Mouse (Mus musculus) stomach, embryonic 16.5 days (tissue): ENCODE results near the gene Bmp5. TPM values are rescaled to one million over a fixed set of nuclear protein-coding genes. Genes with fewer than 3 reads are reported as not detected.
A peak's percentile ranks its signal among the peaks of the same experiment; 100 is the strongest.

Source experiments
- ATAC-seq: fragments of 200-750 bp; cut with Nextera tagmentation; 2 replicates; pipeline ENCODE4 v1.8.0; 2017; ENCODE audit warnings: moderate number of reproducible peaks, moderate TSS enrichment; ENCODE audit not compliant: insufficient read depth, low FRiP score
- H3K27ac ChIP-seq: fragments of 300-500 bp; sonication (generic); 2 replicates; pipeline ENCODE4 v1.5.1; 2014; ENCODE audit warnings: low read length
- H3K27me3 ChIP-seq: fragments of 300-500 bp; sonication (generic); 2 replicates; pipeline ENCODE4 v1.6.1; 2014; ENCODE audit warnings: low read length, control low read depth, mixed read lengths; ENCODE audit not compliant: control insufficient read depth, insufficient read depth
- H3K36me3 ChIP-seq: fragments of 300-500 bp; sonication (generic); 2 replicates; pipeline ENCODE4 v1.6.1; 2014; ENCODE audit warnings: low read length; ENCODE audit not compliant: control insufficient read depth, insufficient read depth
- H3K4me1 ChIP-seq: fragments of 300-500 bp; sonication (generic); 2 replicates; pipeline ENCODE4 v1.6.1; 2014; ENCODE audit warnings: low read length, control low read depth, mixed read lengths; ENCODE audit not compliant: control insufficient read depth, insufficient read depth
- H3K4me2 ChIP-seq: fragments of 300-500 bp; sonication (generic); 2 replicates; pipeline ENCODE4 v1.6.1; 2014; ENCODE audit warnings: low read depth, low read length, mixed read lengths
- H3K4me3 ChIP-seq: fragments of 300-500 bp; sonication (generic); replicated peaks from 2 replicates; pipeline ENCODE4 v1.5.1; 2014; ENCODE audit warnings: mild to moderate bottlenecking, low read length
- H3K9ac ChIP-seq: fragments of 300-500 bp; sonication (generic); 2 replicates; pipeline ENCODE4 v1.6.1; 2014; ENCODE audit warnings: low read length
- H3K9me3 ChIP-seq: fragments of 300-500 bp; sonication (generic); replicated peaks from 2 replicates; pipeline ENCODE4 v1.6.1; 2016; ENCODE audit warnings: low read length, control low read depth; ENCODE audit not compliant: control insufficient read depth
- WGBS: fragments of 180-500 bp; shearing (Covaris S2); extraction: QIAGEN DNeasy Blood & Tissue Kit; methylation state at CpG from one replicate; pipeline ENCODE4 v1.1.7; 2014; 5-methylcytosine and 5-hydroxymethylcytosine counted together
- polyA plus RNA-seq: library from polyadenylated mRNA; unstranded; fragments of >200 nt; fragmentation: Nextera tagmentation; extraction: Ambion mirVana; gene quantifications from 2 replicates; pipeline ENCODE4 v1.2.1, GENCODE M21; 2015

Gene Bmp5
- polyA plus RNA-seq, 1 experiment from 2014 or later: 5.9 TPM

DNA sequence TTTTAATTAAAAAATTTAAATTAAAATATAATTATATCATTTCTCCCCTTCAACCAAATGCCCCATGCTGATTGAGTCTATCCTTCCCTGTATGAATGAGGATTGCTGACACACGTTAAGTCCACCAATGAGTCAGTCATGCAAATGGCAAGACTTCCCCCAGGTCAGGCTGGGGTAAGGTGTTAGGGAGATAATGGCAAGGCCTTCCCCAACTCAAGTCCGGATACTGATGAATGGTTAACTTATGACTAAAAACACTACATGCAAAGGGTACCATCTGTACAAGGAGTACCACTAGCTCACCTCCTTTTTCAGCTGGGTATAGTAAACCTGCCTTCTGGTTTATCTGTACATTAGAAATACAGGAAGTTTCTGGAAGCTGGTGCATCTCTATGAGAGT lies 83.8 kb downstream of the Bmp5 start:
- WGBS: 72% methylated on average over 2 of the region's 2 CpGs
- H3K4me2 ChIP-seq: no peak overlapping the region
- no peak overlapping the region for H3K9ac ChIP-seq
- ATAC-seq: no peak
- H3K4me3 ChIP-seq: no peak overlapping the region
- no peaks in the 10 kb centered on the region for H3K36me3 ChIP-seq
- no peaks in the 10 kb centered on the region for H3K4me1 ChIP-seq
- H3K9me3 ChIP-seq: no peaks in the 10 kb centered on the region
- no peaks in the 10 kb centered on the region for H3K27me3 ChIP-seq
- H3K27ac ChIP-seq: no peak overlapping the region

DNA sequence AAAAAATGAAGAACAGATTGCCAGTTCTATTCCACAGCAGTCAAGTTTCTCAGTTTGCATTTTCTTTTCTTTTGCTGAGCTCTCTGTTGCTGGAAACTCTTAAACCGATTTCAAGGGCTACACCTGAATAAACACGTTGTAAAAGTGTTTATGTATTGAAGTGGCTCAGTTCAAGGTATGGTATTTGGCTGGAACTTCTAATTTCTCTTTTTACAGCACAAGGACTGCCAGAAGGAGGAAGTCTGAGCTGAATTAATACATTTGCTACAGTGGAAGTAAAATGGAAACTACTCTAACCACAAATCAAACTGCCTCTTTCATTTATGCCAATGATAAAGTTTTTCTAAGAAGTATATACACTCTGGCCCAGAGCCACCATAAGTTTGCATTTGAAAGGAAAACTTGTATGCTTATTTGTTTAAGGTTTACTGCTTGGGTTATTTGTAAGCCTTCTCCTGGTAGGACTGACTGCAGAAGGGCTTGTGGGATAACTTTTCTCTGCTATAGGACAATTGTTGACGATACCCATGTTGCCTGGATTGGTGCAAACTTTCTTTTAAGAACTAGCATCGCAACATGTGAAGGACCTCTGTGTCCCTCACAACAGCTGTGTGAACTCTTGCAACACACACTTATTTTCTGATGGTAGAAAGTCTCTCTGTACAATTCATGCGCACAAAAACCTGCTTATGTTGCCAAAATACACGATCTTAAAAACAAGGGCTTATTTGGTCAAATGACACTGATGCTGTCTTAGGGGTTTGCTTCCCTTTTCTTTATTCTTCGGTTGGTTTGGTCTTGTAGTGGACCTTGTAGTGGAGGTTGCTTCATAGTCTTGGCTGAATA lies 95.4 kb downstream of the Bmp5 start:
- H3K4me3 ChIP-seq: no peak overlapping the region
- no peak overlapping the region for H3K9ac ChIP-seq
- H3K4me1 ChIP-seq: no peaks in the 10 kb centered on the region
- 47% methylated on average over 7 of the region's 7 CpGs for WGBS
- H3K27ac ChIP-seq: peak overlapping the region; percentile 21; the same call in 1 of the 2 replicates
- no peaks in the 10 kb centered on the region for H3K36me3 ChIP-seq
- H3K9me3 ChIP-seq: no peaks in the 10 kb centered on the region
- no peak overlapping the region for H3K4me2 ChIP-seq
- no peaks in the 10 kb centered on the region for H3K27me3 ChIP-seq
- ATAC-seq: no peak

DNA sequence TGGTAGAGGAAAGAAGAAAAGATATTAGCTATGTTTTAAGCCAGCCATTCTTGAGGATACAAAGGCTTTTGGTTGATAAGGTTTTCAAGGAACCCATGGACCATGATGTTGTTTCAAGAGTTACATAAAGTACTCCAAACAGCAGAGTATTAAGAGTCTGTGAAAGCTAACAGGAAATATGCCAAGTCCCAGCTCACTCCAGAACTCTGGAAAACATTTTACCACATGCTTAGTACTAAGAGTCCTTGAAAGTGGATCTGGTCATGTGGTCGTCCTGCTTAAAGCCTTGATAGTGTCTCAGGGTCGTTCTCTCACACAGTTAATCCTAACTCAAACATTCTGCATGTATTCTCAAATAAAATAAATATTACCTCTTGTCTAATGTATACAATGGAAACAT lies 101.2 kb downstream of the Bmp5 start:
- no peak overlapping the region for H3K4me3 ChIP-seq
- H3K9ac ChIP-seq: no peak overlapping the region
- H3K9me3 ChIP-seq: no peaks in the 10 kb centered on the region
- H3K4me2 ChIP-seq: no peak overlapping the region
- no peaks in the 10 kb centered on the region for H3K4me1 ChIP-seq
- ATAC-seq: no peak
- no peaks in the 10 kb centered on the region for H3K27me3 ChIP-seq
- WGBS: 22% methylated on average over 2 of the region's 2 CpGs
- no peak overlapping the region for H3K27ac ChIP-seq
- no peaks in the 10 kb centered on the region for H3K36me3 ChIP-seq

DNA sequence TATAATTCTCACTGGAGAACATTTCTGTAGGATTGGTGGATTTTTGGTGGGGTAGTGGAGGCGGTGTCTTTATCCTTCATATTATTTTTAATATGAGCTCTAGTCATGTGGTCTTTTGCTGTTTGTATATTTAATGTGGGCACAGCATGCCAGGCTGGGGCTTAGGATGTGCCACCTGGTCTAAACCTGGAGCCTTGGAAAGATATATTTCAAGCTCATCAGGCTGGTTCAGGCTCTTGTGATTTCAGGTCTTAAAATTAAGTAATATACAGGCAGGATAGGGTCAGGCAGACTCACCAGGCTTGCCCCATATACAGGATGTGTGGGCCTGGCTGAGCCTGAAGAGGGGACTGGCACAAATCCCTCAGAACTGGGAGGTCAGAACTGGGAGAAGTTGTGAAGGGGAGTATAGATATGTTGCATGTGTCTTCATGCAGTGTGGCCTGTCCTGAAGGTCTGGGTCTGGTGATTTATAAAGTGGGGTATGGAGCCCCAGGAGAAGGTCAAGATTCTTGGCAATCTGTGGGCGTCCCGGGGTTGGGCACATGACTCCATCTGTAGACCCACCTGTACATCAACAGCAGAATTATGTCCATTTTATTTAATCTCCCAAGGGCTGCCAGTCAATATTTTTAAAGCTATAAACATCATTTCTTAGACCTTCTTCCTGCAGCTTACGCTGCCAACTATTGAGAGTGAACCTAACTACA lies 108.5 kb downstream of the Bmp5 start:
- Histone ChIP-seq H3K4me2 (no peak overlapping the region), H3K4me3 (no peak overlapping the region), H3K9ac (no peak overlapping the region), H3K9me3 (no peaks in the 10 kb centered on the region), H3K27ac (no peak overlapping the region), H3K36me3 (no peaks in the 10 kb centered on the region), H3K27me3 (no peaks in the 10 kb centered on the region), H3K4me1 (no peaks in the 10 kb centered on the region)
- ATAC-seq: no peak
- WGBS: 90% methylated on average over 4 of the region's 4 CpGs

DNA sequence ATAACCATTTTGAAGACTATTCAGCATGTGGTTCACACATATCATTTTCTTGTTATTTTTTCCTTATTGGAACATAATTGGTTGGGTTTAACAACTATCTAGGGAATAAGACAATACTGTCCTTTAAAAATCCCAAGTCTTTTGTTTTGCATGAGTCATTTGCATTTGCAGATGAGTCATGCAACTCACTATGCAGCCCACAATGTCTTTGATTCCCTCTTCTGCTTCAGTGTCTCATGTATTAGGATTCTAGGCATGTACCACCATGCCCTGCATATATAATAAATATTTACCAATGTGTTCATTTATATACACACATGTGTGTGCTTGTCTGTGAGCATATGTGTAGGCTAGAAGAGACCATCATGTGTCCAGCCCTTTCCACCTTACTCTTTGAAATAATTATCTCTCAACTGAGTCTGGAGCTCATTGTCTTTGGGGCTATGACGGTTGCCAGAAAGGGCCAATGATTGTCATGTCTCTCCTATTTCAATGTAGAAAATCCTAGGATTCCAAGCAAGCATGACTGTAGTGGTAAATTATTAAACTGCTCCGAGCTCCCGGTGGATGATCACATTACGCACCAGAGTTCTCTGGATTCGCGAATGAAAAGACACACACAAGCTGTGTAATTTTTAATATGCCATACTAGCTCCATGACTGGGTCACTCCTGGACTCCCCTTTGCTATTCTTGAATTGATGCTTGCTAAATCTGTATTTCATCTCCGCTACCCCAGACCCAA lies 111.8 kb downstream of the Bmp5 start:
- Histone ChIP-seq H3K4me3 (no peak overlapping the region), H3K4me1 (no peaks in the 10 kb centered on the region), H3K4me2 (no peak overlapping the region), H3K9ac (no peak overlapping the region), H3K9me3 (no peaks in the 10 kb centered on the region), H3K27ac (no peak overlapping the region), H3K36me3 (no peaks in the 10 kb centered on the region), H3K27me3 (no peaks in the 10 kb centered on the region)
- 84% methylated on average over 7 of the region's 7 CpGs for WGBS
- no peak for ATAC-seq

DNA sequence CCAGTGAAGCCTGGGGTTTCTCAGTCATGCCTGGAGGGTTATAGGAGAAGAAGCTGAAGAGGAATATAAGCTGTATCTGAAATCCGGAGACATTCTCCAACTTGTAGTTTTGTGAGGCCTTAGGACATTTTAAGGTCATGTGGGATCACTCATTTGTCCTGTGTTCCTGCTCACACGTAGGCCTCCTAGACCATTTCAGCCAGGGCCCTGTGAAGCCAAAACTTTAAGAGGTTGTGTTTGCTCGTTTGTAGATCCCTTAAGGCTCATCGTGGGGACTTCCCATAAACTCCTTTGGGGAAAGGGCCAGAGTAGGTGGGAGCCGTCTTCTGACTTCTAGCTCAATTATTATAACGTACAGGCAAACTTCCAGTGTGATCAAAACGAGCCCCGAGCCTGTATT lies 121.8 kb downstream of the Bmp5 start:
- no peak for ATAC-seq
- Histone ChIP-seq H3K9ac (no peak overlapping the region), H3K9me3 (no peaks in the 10 kb centered on the region), H3K4me2 (no peak overlapping the region), H3K4me1 (no peaks in the 10 kb centered on the region), H3K27ac (no peak overlapping the region), H3K36me3 (no peaks in the 10 kb centered on the region), H3K27me3 (no peaks in the 10 kb centered on the region), H3K4me3 (no peak overlapping the region)
- WGBS: 79% methylated on average over 8 of the region's 8 CpGs

DNA sequence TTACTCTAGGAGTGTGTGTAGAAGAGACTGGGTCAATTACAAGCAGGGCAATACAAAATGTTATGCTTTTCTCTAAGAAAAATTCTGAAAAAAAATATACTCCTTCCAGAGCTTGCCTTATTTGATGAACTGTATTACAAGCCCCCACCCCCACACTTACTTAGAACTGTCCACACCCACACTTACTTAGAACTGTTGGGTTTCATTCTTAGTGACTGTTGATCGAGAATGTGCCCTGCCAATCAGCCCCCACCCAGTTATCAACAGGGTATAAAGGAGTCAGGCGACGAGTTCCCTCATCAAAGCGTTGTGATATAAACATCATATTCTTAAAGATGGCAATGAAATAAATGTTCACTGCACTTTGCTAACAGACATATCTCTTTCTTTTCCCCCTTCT lies 122.9 kb downstream of the Bmp5 start:
- no peaks in the 10 kb centered on the region for H3K36me3 ChIP-seq
- WGBS: 84% methylated on average over 4 of the region's 4 CpGs

DNA sequence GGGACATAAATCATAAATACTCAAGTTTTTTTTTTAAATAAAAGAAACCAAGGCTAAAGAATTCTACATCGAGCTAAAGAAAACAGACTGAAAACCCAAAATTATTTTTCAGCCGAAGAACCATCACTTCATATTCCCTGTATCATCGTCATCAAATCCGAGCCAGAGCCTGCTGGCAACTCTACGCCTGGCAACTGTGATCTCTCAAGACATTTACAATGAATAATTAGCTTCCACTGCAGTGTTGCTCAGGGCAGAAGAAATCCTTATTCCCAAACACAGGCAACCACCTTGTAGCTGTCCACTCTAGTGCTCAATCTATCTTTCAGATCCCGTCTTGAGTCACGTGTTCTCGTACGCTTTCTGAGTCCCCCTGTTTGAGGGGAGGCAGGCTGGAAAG lies 126.1 kb downstream of the Bmp5 start:
- ATAC-seq: no peak
- Histone ChIP-seq H3K4me3 (no peak overlapping the region), H3K9me3 (no peaks in the 10 kb centered on the region), H3K27ac (no peak overlapping the region), H3K36me3 (no peaks in the 10 kb centered on the region), H3K4me1 (no peaks in the 10 kb centered on the region), H3K9ac (no peak overlapping the region), H3K27me3 (no peaks in the 10 kb centered on the region), H3K4me2 (no peak overlapping the region)
- WGBS: 44% methylated on average over 9 of the region's 9 CpGs

More for the DNA sequence above, 122.9 kb downstream of the Bmp5 start:
- ATAC-seq: no peak
- Histone ChIP-seq H3K9ac (no peak overlapping the region), H3K4me3 (no peak overlapping the region), H3K4me1 (no peaks in the 10 kb centered on the region), H3K9me3 (no peaks in the 10 kb centered on the region), H3K27ac (no peak overlapping the region), H3K4me2 (no peak overlapping the region), H3K27me3 (no peaks in the 10 kb centered on the region)

DNA sequence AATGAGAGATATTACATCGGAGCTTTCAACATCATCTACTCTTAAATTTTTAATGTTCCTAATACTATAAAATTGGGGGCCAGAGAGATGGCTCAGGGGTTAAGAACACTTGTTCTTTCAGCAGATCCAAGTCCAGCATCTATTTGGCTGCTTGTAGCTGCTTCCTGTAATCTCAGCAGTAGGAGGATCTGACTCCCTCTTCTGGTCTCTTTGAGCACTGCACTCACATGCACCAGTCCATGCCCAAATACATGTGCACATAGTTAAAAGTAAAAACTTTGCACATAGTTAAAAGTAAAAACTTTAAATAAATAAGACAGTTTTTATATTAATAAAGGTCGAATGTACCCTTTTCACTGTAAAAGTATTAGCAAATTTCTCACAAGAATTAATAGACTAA lies 130.3 kb downstream of the Bmp5 start:
- 60% methylated on average over 2 of the region's 2 CpGs for WGBS
- no peaks in the 10 kb centered on the region for H3K36me3 ChIP-seq
- H3K4me2 ChIP-seq: no peak overlapping the region
- H3K4me1 ChIP-seq: peaks cover 4% of the 10 kb centered on the region; the same call in 1 of the 2 replicates
- no peak overlapping the region for H3K27ac ChIP-seq
- no peak for ATAC-seq
- H3K4me3 ChIP-seq: no peak overlapping the region
- H3K9ac ChIP-seq: no peak overlapping the region
- no peaks in the 10 kb centered on the region for H3K27me3 ChIP-seq
- no peaks in the 10 kb centered on the region for H3K9me3 ChIP-seq
